Mouse (Mus musculus) thymus, adult 2 months (tissue): Measurements from ENCODE around the gene St8sia1.

Source experiments
- CTCF ChIP-seq: fragments of 200-500 bp; IDR thresholded peaks from 2 replicates; pipeline ENCODE4 v1.5.1; 2012; ENCODE audit warnings: mild to moderate bottlenecking, control low read depth, low read length, moderate library complexity, borderline replicate concordance; ENCODE audit not compliant: control insufficient read depth, poor library complexity, insufficient read depth; ENCODE audit errors: extremely low read depth
- POLR2A ChIP-seq: fragments of 200-500 bp; IDR thresholded peaks from 2 replicates; pipeline ENCODE4 v1.6.1; 2012; ENCODE audit warnings: mild to moderate bottlenecking, low read length, control low read depth, moderate library complexity; ENCODE audit not compliant: control insufficient read depth, poor library complexity, insufficient read depth; ENCODE audit errors: extremely low read depth

- no peak for TF ChIP-seq CTCF
- no peak for TF ChIP-seq POLR2A
Measured at GRCm38 (mm10) chr6:142918691-142919090, 45.6 kb downstream of the St8sia1 start.
